Mouse (Mus musculus) liver, postnatal 0 days (tissue): ENCODE measurements around the gene Mrpl52.

Source experiments
- CTCF ChIP-seq: sonication (generic); IDR thresholded peaks from 2 replicates; pipeline ENCODE4 v1.5.1; 2016; ENCODE audit warnings: antibody characterized with exemption, low read depth
- EP300 ChIP-seq: IDR thresholded peaks from 2 replicates; pipeline ENCODE4 v1.6.1; 2016; ENCODE audit warnings: antibody characterized with exemption, low read depth, mild to moderate bottlenecking

GRCm38 (mm10) chr14:54475941-54476844 lies 49.5 kb downstream of the Mrpl52 start, which contains the start of gene Rem2:
- TF ChIP-seq CTCF (no peak), EP300 (no peak)
